Mouse (Mus musculus) splenic B cell, adult 2 months (primary cell): ENCODE measurements around the gene Aqp3.
A peak's percentile ranks its signal among the peaks of the same experiment; 100 is the strongest.

Experiments
- DNase-seq: peaks from one replicate; pipeline ENCODE4 v3.0.0-alpha.2; 2011; ENCODE audit warnings: low read depth, low spot score
- H3K27me3 ChIP-seq: 2 replicates; pipeline ENCODE4 v1.6.1; 2012; ENCODE audit warnings: mild to moderate bottlenecking, low read length, moderate library complexity, mixed read lengths; ENCODE audit not compliant: control insufficient read depth, poor library complexity, insufficient read depth, severe bottlenecking
- H3K36me3 ChIP-seq: 2 replicates; pipeline ENCODE4 v1.6.1; 2012; ENCODE audit warnings: mild to moderate bottlenecking, low read length, moderate library complexity, mixed read lengths; ENCODE audit not compliant: control insufficient read depth, poor library complexity, insufficient read depth, severe bottlenecking

Gene Aqp3

DNA sequence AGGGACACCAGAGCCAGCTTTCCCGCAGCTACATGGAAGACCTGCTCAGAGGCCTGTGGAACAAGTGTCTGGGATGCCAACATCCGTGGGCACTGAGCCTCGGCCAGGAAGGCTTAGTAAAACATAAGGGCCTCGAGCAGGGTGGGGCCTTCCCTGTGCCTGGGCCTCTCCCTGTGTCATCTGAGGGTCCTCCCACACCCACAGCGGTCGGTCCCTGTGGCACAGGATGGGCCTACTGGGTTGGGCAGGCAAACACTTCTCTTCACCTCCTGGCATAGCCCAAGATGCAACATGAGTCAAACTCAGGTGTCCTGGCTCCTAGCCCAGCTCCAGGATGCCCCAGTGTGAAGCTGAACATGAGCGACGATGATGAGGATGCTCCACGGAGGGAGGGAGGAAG, 40.6 kb downstream of the Aqp3 start:
- Histone ChIP-seq H3K36me3 (no peaks in the 10 kb centered on the region), H3K27me3 (no peaks in the 10 kb centered on the region)
- no peak for DNase-seq

DNA sequence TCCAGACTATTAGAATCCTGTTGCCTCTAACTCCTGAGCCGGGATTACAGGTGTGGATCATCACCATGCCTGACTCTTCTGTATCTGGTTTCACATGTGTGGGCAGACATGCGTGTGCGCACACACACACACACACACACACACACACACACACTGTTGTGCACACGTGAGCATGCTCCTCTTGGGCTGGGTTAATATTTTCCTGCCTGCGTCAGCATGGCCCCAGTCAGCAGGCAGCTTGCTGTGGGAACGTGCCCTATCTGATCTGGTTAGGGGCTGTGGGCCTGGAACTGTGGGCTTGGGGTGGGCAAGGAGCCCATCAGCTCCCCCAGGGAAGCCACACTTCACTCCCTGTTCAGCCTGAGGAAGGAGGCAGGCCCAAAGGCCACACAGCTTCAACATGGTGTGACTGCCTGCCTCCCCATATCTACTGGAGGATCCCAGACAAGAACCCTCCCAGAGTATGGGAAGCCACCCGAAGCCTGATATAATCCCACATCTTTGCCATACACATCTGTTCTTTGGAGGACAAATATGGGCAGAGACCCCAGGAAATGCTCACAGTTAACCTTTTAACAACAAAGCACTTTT, 41.1 kb downstream of the Aqp3 start:
- Histone ChIP-seq H3K36me3 (no peaks in the 10 kb centered on the region), H3K27me3 (no peaks in the 10 kb centered on the region)
- no peak for DNase-seq

DNA sequence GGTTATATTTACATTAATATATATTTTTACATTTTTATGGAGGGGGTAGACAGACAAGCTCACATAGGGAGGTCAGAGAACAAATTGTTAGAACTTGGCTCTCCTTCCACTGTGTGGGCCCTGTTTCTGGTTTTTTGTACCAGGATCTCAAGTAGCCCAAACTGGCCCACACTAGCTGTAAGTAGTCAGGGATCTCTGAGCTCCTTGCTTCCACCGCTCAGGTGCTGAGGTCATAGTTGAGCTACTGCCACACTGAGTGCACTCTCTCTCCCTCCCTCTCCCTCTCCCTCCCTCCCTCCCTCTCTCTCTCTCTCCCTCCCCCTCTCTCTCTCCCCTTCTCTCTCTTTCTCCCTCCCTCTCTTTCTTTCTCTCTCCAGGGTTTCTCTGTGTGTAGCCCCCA, 41.7 kb downstream of the Aqp3 start:
- DNase-seq: no peak
- Histone ChIP-seq H3K36me3 (no peaks in the 10 kb centered on the region), H3K27me3 (no peaks in the 10 kb centered on the region)

DNA sequence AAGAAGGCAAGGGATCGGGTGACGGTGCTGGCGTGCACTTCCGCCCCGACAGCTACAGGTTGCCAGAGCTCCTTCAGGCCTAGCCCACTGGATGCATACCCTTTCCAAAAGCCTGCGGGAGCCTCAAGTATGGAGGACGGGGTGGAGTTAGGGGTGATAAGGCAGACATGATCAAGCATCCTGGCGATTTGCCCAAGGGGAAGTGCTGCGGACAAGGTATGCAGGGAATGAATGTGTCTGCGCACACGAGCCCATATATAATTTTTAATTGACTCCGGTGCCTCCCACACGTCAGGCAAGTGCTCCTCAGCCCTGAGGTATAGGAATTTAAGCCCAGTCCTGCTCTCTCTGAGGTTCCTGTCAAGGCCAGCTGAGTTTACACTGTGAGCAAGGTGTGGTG, 42.9 kb downstream of the Aqp3 start:
- no peak for DNase-seq
- Histone ChIP-seq H3K27me3 (no peaks in the 10 kb centered on the region), H3K36me3 (no peaks in the 10 kb centered on the region)

DNA sequence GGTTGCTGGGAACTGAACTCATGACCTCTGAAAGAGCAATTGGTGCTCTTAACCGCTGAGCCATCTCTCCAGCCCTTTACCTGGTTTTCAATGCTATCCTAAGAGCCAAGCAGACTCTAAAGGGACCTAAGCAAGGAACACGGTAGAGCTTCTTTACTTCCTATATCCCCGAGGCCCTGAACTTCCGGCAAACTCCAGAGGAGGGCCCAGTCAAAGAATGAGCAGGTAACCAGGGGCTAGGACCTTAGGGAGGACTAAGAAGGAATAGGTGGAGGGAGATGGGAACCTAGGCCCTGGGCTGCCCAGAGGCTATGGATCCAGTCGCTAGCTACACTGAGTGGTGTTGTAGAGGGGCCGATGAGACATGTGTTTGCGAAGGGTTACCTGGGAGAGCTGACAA, 46.2 kb downstream of the Aqp3 start:
- no peak for DNase-seq
- Histone ChIP-seq H3K36me3 (no peaks in the 10 kb centered on the region), H3K27me3 (0 out of 2 replicates have a peak, but pooled peaks cover 2% of the 10 kb centered on the region)

DNA sequence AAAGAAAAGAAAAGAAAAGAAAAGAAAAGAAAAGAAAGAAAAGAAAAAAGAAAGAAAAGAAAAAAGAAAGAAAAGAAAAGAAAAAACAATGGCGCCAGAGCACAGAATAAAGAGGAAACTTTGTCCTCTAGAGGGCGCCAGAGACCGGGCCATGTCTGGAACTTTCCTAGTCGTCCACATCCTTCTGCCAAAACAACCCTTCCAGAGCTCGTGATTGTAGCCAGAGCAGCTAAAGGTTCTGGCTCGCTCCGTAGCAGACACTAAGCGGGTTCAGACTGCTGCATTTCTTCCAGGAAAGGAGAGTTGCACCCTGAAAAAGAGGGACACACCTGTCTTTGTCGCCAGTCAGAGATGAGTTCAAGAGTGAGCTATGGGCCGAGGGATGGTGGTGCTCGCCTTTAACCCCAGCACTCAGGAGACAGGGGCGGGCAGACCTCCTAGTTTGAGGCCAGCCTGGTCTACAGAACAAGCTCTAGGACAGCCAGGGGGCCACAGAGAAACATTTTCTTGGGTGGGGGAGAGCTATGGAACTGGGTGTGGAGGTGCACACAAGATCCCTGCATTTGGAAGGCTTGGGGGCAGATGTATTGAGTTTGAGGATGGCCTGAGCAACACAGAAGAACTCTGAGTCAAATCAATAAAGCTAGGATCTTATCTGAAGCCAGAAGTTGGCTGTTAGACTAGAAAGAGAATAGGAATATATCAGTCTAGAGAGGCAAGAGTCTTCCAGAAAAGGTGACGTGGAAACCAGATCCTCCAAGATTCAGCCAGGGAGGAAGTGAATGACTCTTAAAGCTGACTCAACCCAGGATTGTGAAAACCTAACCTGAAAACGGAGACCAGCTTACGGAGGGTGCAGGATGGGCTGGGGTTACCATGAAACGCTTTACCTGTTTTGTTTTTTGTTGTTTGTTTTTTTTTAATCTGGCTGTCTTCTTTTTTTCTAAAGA, 47.0 kb downstream of the Aqp3 start:
- peak; percentile 78 for DNase-seq
- no peaks in the 10 kb centered on the region for H3K36me3 ChIP-seq
- 0 out of 2 replicates have a peak, but pooled peaks cover 2% of the 10 kb centered on the region for H3K27me3 ChIP-seq

DNA sequence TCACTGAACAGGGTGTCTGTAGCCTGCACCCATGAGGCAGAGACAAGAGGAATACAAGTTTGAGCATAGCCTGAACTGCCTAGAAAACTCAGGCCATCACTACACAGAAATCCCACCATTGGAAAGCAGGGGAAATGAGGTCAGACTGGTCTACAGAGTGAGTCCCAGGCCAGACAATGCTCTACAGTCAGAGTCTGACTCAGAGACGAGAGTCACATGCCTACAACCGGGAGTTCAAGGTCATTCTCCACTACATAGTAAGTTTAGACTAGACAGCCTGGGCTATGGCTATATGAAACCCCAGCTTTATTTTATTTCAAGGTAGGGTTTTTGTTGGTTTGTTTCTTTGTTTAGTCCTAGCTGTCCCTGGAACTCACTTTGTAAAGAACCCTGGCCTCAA, 49.1 kb downstream of the Aqp3 start:
- Histone ChIP-seq H3K36me3 (no peaks in the 10 kb centered on the region), H3K27me3 (0 out of 2 replicates have a peak, but pooled peaks cover 2% of the 10 kb centered on the region)
- DNase-seq: no peak

DNA sequence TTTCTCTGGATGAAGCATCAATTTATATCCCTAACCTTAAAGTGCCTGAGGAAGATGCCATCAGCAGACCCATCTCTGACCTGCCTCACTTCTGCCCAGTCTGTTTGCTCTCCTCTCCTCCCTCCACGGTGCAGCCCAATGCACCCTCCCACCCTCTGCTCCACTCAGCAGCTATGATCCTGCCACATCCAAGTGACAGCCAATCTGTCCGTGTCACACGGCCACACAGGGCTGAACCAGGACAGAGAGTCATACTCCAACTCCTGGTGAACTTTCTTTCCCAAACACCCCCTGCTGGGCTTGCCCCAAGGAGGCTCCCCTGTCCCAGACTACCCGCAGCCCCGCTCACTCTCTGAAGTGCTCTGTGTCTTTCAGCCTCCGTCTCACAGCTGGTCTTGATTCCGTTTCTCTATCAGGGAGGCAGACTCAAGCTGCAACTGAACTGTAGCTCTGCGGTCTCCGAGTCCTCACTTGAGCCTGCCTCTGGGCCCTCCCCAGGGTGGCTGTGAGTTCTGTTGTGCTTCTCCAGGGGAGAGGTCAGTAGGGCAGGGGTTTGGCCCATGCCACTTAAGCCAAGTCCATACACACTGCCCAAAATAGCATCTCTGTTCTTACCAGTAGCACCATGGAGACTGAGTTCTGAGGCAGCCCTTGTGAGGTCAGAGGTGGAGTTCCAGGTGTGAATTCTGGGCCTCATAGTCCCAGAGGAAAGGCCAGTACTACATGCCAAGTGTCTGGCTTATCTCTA, 50.3 kb downstream of the Aqp3 start, which contains the start of gene Aqp7:
Aqp7 (minus strand) TSS at position 616 of the 748 bp plus-strand sequence.
- no peak for DNase-seq
- H3K27me3 ChIP-seq: 0 out of 2 replicates have a peak, but pooled peaks cover 2% of the 10 kb centered on the region
- no peaks in the 10 kb centered on the region for H3K36me3 ChIP-seq

DNA sequence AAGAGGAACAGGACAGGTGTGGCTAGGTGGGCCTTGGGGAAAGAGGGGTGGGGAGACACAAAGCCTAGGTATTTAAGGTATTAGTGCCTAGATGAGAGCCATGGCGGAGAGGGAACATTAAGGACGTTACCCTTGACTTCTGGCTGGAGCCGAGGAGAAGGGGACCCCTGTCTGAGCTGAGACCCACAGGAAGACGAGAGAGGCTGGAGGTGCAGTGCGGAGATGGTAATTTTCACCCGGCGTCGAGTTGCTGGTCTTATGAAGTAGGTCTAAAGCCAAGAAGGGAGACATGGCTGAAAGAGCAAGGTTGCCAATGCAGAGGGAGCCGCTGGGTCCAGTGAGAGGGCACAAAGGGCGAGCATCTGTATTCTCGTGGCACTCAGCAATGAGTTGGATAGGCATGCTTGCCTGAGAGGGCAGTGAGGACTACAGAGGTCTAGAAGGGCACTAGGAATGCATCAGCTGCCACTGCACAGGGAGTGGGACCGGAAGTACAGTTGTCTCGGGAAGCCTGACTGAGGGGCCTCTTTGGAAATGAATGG, 51.7 kb downstream of the Aqp3 start:
- no peak for DNase-seq
- Histone ChIP-seq H3K27me3 (0 out of 2 replicates have a peak, but pooled peaks cover 2% of the 10 kb centered on the region), H3K36me3 (no peaks in the 10 kb centered on the region)

DNA sequence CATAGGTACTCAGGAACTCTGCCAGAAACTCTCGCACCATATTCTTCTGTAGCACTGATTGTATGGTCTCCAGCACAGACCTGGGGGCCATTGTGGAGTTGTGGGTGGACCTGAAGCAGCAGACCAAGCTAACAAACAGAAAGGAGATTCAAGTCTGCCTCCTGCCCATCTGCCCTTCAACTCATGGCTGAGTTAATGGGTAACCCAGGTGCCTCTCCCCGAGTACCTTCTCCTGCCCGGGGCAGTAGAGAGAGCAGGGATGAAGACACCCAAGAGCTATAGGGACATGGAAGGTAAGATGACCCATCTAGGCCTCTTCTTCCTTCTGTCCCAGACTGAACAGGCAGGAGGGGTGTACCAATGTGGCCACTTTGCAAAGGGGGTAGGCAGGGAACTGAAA, 52.7 kb downstream of the Aqp3 start:
- no peaks in the 10 kb centered on the region for H3K36me3 ChIP-seq
- DNase-seq: no peak
- 0 out of 2 replicates have a peak, but pooled peaks cover 2% of the 10 kb centered on the region for H3K27me3 ChIP-seq

DNA sequence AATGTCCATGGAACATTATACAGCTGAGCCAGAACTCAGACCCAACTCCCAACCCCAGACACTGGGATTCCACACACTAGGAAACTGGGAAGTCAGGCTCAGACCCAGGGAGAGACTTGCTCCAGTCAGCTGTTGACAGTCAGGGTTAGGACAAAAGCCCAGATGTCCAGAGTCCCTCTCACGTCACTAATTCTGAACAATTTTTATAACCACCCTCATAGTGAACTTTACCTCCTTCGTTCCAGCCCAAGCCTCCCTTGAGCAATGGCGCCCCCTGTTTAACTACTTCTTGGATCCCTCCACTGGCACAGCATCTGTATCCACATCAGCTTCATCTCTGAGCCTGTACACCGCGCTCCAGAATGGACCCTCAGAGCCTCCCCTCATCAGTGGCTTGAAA, 54.0 kb downstream of the Aqp3 start:
- no peak for DNase-seq
- 0 out of 2 replicates have a peak, but pooled peaks cover 2% of the 10 kb centered on the region for H3K27me3 ChIP-seq
- no peaks in the 10 kb centered on the region for H3K36me3 ChIP-seq

DNA sequence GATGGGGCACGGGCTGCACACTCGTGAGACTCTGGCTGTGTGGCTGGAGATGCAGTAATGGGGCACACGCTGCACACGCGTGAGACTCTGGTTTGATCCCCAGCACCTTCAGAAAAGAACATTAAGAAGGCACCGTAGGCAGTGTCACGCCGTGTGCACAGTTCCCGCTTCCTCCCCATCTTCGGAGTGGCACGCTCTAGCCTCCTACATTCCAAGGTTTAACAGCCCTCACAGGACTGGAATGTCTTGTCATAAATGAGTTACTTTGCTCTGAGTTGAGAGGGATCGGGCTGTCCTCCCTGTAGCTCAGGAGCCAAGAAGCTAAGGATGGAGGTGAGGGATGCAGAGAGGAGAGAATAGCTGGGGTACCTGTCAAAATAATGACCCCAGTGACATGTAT, 55.1 kb downstream of the Aqp3 start:
- Histone ChIP-seq H3K27me3 (0 out of 2 replicates have a peak, but pooled peaks cover 2% of the 10 kb centered on the region), H3K36me3 (no peaks in the 10 kb centered on the region)
- DNase-seq: no peak
